Mouse (Mus musculus): ENCODE data around the gene Osbp2. TPM values are rescaled to one million over a fixed set of nuclear protein-coding genes. Genes with fewer than 3 reads are reported as not detected.

The Osbp2 gene
- polyA plus RNA-seq, 1 experiment from 2014 or later, result 22.7 TPM

- no peak for ATAC-seq (ENCODE audit: low read depth)
- H3K9me3 ChIP-seq (ENCODE audit: control insufficient read depth, low read length), result no peaks in the 10 kb centered on the region
- no peak overlapping the region for H3K4me2 ChIP-seq (ENCODE audit: low read depth, low read length)
- WGBS, result 75% methylated on average over 5 of the region's 5 CpGs
- H3K27me3 ChIP-seq (ENCODE audit: control insufficient read depth, insufficient read depth, low read length), result no peaks in the 10 kb centered on the region
- no peak overlapping the region for H3K4me3 ChIP-seq (ENCODE audit: low read depth, low read length)
- no peak overlapping the region for H3K9ac ChIP-seq (replicated peaks; ENCODE audit: low read depth, low read length)
- no peaks in the 10 kb centered on the region for H3K36me3 ChIP-seq (ENCODE audit: control insufficient read depth, insufficient read depth, low read length)
- peak overlapping the region; percentile 22; the same call in 1 of the 2 replicates for H3K27ac ChIP-seq (ENCODE audit: low read depth, low read length)
- H3K4me1 ChIP-seq (ENCODE audit: control insufficient read depth, insufficient read depth, low read length), result peaks cover 3% of the 10 kb centered on the region; the same call in 1 of the 2 replicates
Measured at GRCm38 (mm10) chr11:3724726-3725125, 139.0 kb downstream of the Osbp2 start.

- Histone ChIP-seq H3K4me2 (ENCODE audit: low read depth, low read length) (no peak overlapping the region), H3K36me3 (ENCODE audit: control insufficient read depth, insufficient read depth, low read length) (no peaks in the 10 kb centered on the region), H3K9me3 (ENCODE audit: control insufficient read depth, low read length) (no peaks in the 10 kb centered on the region), H3K4me1 (ENCODE audit: control insufficient read depth, insufficient read depth, low read length) (peaks cover 3% of the 10 kb centered on the region; the same call in 1 of the 2 replicates), H3K27ac (ENCODE audit: low read depth, low read length) (no peak overlapping the region), H3K27me3 (ENCODE audit: control insufficient read depth, insufficient read depth, low read length) (no peaks in the 10 kb centered on the region), H3K4me3 (ENCODE audit: low read depth, low read length) (no peak overlapping the region), H3K9ac (replicated peaks; ENCODE audit: low read depth, low read length) (no peak overlapping the region)
- 70% methylated on average over 4 of the region's 4 CpGs for WGBS
- no peak for ATAC-seq (ENCODE audit: low read depth)
Measured at GRCm38 (mm10) chr11:3723910-3724309, 139.8 kb downstream of the Osbp2 start.

GRCm38 (mm10) chr11:3722861-3723260 is 140.8 kb downstream of the Osbp2 start:
- H3K9ac ChIP-seq (replicated peaks; ENCODE audit: low read depth, low read length), result no peak overlapping the region
- WGBS, result 73% methylated on average over 3 of the region's 3 CpGs
- no peak overlapping the region for H3K27ac ChIP-seq (ENCODE audit: low read depth, low read length)
- ATAC-seq (ENCODE audit: low read depth), result no peak
- no peak overlapping the region for H3K4me2 ChIP-seq (ENCODE audit: low read depth, low read length)
- no peaks in the 10 kb centered on the region for H3K9me3 ChIP-seq (ENCODE audit: control insufficient read depth, low read length)
- no peaks in the 10 kb centered on the region for H3K27me3 ChIP-seq (ENCODE audit: control insufficient read depth, insufficient read depth, low read length)
- H3K36me3 ChIP-seq (ENCODE audit: control insufficient read depth, insufficient read depth, low read length), result no peaks in the 10 kb centered on the region
- peaks cover 3% of the 10 kb centered on the region; the same call in 1 of the 2 replicates for H3K4me1 ChIP-seq (ENCODE audit: control insufficient read depth, insufficient read depth, low read length)
- no peak overlapping the region for H3K4me3 ChIP-seq (ENCODE audit: low read depth, low read length)

GRCm38 (mm10) chr11:3722036-3722435 is 141.7 kb downstream of the Osbp2 start:
- H3K4me1 ChIP-seq (ENCODE audit: control insufficient read depth, insufficient read depth, low read length), result peaks cover 3% of the 10 kb centered on the region; the same call in 1 of the 2 replicates
- no peak overlapping the region for H3K9ac ChIP-seq (replicated peaks; ENCODE audit: low read depth, low read length)
- no peaks in the 10 kb centered on the region for H3K9me3 ChIP-seq (ENCODE audit: control insufficient read depth, low read length)
- H3K4me2 ChIP-seq (ENCODE audit: low read depth, low read length), result no peak overlapping the region
- no peaks in the 10 kb centered on the region for H3K27me3 ChIP-seq (ENCODE audit: control insufficient read depth, insufficient read depth, low read length)
- H3K4me3 ChIP-seq (ENCODE audit: low read depth, low read length), result no peak overlapping the region
- H3K27ac ChIP-seq (ENCODE audit: low read depth, low read length), result no peak overlapping the region
- 78% methylated on average over 3 of the region's 3 CpGs for WGBS
- no peaks in the 10 kb centered on the region for H3K36me3 ChIP-seq (ENCODE audit: control insufficient read depth, insufficient read depth, low read length)
- ATAC-seq (ENCODE audit: low read depth), result no peak

- Histone ChIP-seq H3K4me2 (ENCODE audit: low read depth, low read length) (no peak overlapping the region), H3K9ac (replicated peaks; ENCODE audit: low read depth, low read length) (no peak overlapping the region), H3K4me1 (ENCODE audit: control insufficient read depth, insufficient read depth, low read length) (no peaks in the 10 kb centered on the region), H3K4me3 (ENCODE audit: low read depth, low read length) (no peak overlapping the region), H3K9me3 (ENCODE audit: control insufficient read depth, low read length) (no peaks in the 10 kb centered on the region), H3K27me3 (ENCODE audit: control insufficient read depth, insufficient read depth, low read length) (no peaks in the 10 kb centered on the region), H3K36me3 (ENCODE audit: control insufficient read depth, insufficient read depth, low read length) (no peaks in the 10 kb centered on the region), H3K27ac (ENCODE audit: low read depth, low read length) (no peak overlapping the region)
- no peak for ATAC-seq (ENCODE audit: low read depth)
- 71% methylated on average over 6 of the region's 6 CpGs for WGBS
Measured at GRCm38 (mm10) chr11:3716662-3717061, 147.0 kb downstream of the Osbp2 start.

GRCm38 (mm10) chr11:3714486-3714885 is 149.2 kb downstream of the Osbp2 start:
- Histone ChIP-seq H3K27ac (ENCODE audit: low read depth, low read length) (no peak overlapping the region), H3K4me2 (ENCODE audit: low read depth, low read length) (no peak overlapping the region), H3K4me3 (ENCODE audit: low read depth, low read length) (no peak overlapping the region), H3K27me3 (ENCODE audit: control insufficient read depth, insufficient read depth, low read length) (no peaks in the 10 kb centered on the region), H3K4me1 (ENCODE audit: control insufficient read depth, insufficient read depth, low read length) (no peaks in the 10 kb centered on the region), H3K36me3 (ENCODE audit: control insufficient read depth, insufficient read depth, low read length) (no peaks in the 10 kb centered on the region), H3K9ac (replicated peaks; ENCODE audit: low read depth, low read length) (no peak overlapping the region), H3K9me3 (ENCODE audit: control insufficient read depth, low read length) (no peaks in the 10 kb centered on the region)
- ATAC-seq (ENCODE audit: low read depth), result no peak
- 44% methylated on average over 15 of the region's 15 CpGs for WGBS

- Histone ChIP-seq H3K4me2 (ENCODE audit: low read depth, low read length) (no peak overlapping the region), H3K4me3 (ENCODE audit: low read depth, low read length) (no peak overlapping the region), H3K4me1 (ENCODE audit: control insufficient read depth, insufficient read depth, low read length) (no peaks in the 10 kb centered on the region), H3K9me3 (ENCODE audit: control insufficient read depth, low read length) (no peaks in the 10 kb centered on the region), H3K27me3 (ENCODE audit: control insufficient read depth, insufficient read depth, low read length) (no peaks in the 10 kb centered on the region), H3K27ac (ENCODE audit: low read depth, low read length) (no peak overlapping the region), H3K9ac (replicated peaks; ENCODE audit: low read depth, low read length) (no peak overlapping the region), H3K36me3 (ENCODE audit: control insufficient read depth, insufficient read depth, low read length) (no peaks in the 10 kb centered on the region)
- ATAC-seq (ENCODE audit: low read depth), result no peak
- 72% methylated on average over 14 of the region's 14 CpGs for WGBS
Measured at GRCm38 (mm10) chr11:3710203-3710602, 153.5 kb downstream of the Osbp2 start.

GRCm38 (mm10) chr11:3707057-3707456 is 156.6 kb downstream of the Osbp2 start:
- Histone ChIP-seq H3K4me3 (ENCODE audit: low read depth, low read length) (no peak overlapping the region), H3K9me3 (ENCODE audit: control insufficient read depth, low read length) (no peaks in the 10 kb centered on the region), H3K27me3 (ENCODE audit: control insufficient read depth, insufficient read depth, low read length) (no peaks in the 10 kb centered on the region), H3K4me2 (ENCODE audit: low read depth, low read length) (no peak overlapping the region), H3K4me1 (ENCODE audit: control insufficient read depth, insufficient read depth, low read length) (no peaks in the 10 kb centered on the region), H3K27ac (ENCODE audit: low read depth, low read length) (no peak overlapping the region), H3K36me3 (ENCODE audit: control insufficient read depth, insufficient read depth, low read length) (no peaks in the 10 kb centered on the region), H3K9ac (replicated peaks; ENCODE audit: low read depth, low read length) (no peak overlapping the region)
- no peak for ATAC-seq (ENCODE audit: low read depth)
- WGBS, result 88% methylated on average over 8 of the region's 8 CpGs

GRCm38 (mm10) chr11:3704404-3704803 is 159.3 kb downstream of the Osbp2 start:
- WGBS, result 77% methylated on average over 8 of the region's 8 CpGs
- H3K4me3 ChIP-seq (ENCODE audit: low read depth, low read length), result no peak overlapping the region
- no peaks in the 10 kb centered on the region for H3K9me3 ChIP-seq (ENCODE audit: control insufficient read depth, low read length)
- no peak overlapping the region for H3K4me2 ChIP-seq (ENCODE audit: low read depth, low read length)
- no peaks in the 10 kb centered on the region for H3K27me3 ChIP-seq (ENCODE audit: control insufficient read depth, insufficient read depth, low read length)
- no peak for ATAC-seq (ENCODE audit: low read depth)
- no peak overlapping the region for H3K27ac ChIP-seq (ENCODE audit: low read depth, low read length)
- H3K4me1 ChIP-seq (ENCODE audit: control insufficient read depth, insufficient read depth, low read length), result no peaks in the 10 kb centered on the region
- no peak overlapping the region for H3K9ac ChIP-seq (replicated peaks; ENCODE audit: low read depth, low read length)
- no peaks in the 10 kb centered on the region for H3K36me3 ChIP-seq (ENCODE audit: control insufficient read depth, insufficient read depth, low read length)
